Mouse (Mus musculus) testis, adult 2 months (tissue): ENCODE measurements at regions not wholly inside any gene's neighbourhood (a gene's known extent, or its start where the extent isn't known, plus 50 kb on each side); places are given as distances from the start of the nearest gene placed in this dataset.

Source experiments
- H3K27ac ChIP-seq: fragments of 200-500 bp; 2 replicates; pipeline ENCODE4 v1.5.1; 2012; ENCODE audit warnings: low read depth, low read length; ENCODE audit not compliant: control insufficient read depth, insufficient read depth
- H3K27me3 ChIP-seq: fragments of 200-500 bp; 2 replicates; pipeline ENCODE4 v1.6.1; 2012; ENCODE audit warnings: mild to moderate bottlenecking, low read length, moderate library complexity; ENCODE audit not compliant: control insufficient read depth, insufficient read depth
- H3K36me3 ChIP-seq: fragments of 200-500 bp; 2 replicates; pipeline ENCODE4 v1.6.1; 2012; ENCODE audit warnings: mild to moderate bottlenecking, low read length; ENCODE audit not compliant: control insufficient read depth, insufficient read depth
- H3K4me1 ChIP-seq: fragments of 200-500 bp; 2 replicates; pipeline ENCODE4 v1.6.1; 2012; ENCODE audit warnings: low read length; ENCODE audit not compliant: control insufficient read depth, insufficient read depth
- H3K4me3 ChIP-seq: fragments of 200-500 bp; 2 replicates; pipeline ENCODE4 v1.5.1; 2012; ENCODE audit warnings: low read depth, mild to moderate bottlenecking, low read length, moderate library complexity, mixed read lengths; ENCODE audit not compliant: control insufficient read depth
- CTCF ChIP-seq: fragments of 200-500 bp; IDR thresholded peaks from 2 replicates; pipeline ENCODE4 v1.5.1; 2012; ENCODE audit warnings: low read depth, mild to moderate bottlenecking, inconsistent platforms, low read length, moderate library complexity; ENCODE audit not compliant: control insufficient read depth, insufficient read depth, insufficient replicate concordance
- POLR2A ChIP-seq: fragments of 200-500 bp; IDR thresholded peaks from 2 replicates; pipeline ENCODE4 v1.6.1; 2012; ENCODE audit warnings: low read depth, mild to moderate bottlenecking, inconsistent platforms, low read length, moderate library complexity; ENCODE audit not compliant: control insufficient read depth

DNA sequence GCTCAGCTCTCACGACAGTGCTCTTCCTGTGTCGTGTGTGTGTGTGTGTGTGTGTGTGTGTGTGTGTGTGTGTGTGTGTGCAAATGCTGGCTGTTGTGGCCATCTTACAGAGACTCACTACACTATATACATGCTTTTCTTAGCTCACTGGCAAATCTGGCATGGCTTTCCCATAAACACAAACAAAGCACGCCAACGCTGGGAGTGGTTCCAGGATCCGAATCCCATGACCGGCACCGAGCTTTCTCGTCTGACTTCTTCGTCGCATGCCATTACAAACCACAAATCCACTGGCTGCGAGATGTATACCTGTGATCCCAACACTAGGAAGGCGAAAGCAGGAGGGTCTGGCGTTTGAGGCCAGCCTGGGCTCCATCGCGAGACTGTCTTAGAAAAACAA lies 74.1 kb downstream of the Fam43a start:
- H3K36me3 ChIP-seq = no peaks in the 10 kb centered on the region
- no peak overlapping the region for H3K4me3 ChIP-seq
- H3K4me1 ChIP-seq = no peaks in the 10 kb centered on the region
- no peak overlapping the region for H3K27ac ChIP-seq
- TF ChIP-seq POLR2A = no peak
- TF ChIP-seq CTCF = no peak
- H3K27me3 ChIP-seq = no peaks in the 10 kb centered on the region

DNA sequence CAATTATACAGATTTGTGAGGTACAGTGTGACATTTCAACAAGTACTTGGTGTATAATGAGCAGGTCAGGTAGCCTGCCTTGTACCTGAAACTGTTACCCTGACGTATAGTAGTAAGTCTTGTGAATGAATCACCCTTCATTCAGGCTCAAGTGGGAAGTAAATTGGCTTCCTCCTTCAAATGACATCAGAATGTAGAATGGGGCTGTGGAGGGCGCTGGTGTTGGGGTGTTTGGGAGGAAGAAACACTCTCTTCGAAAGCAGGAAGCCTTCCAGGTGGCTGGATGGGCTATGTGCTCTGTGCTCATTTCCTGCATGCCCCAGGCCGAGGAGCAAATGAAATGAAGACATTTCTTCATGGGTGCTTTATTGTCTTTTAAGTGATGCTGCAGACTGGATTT lies 76.3 kb downstream of the Fam43a start:
- H3K4me1 ChIP-seq = no peaks in the 10 kb centered on the region
- no peaks in the 10 kb centered on the region for H3K27me3 ChIP-seq
- H3K4me3 ChIP-seq = no peak overlapping the region
- no peak overlapping the region for H3K27ac ChIP-seq
- TF ChIP-seq CTCF (no peak), POLR2A (no peak)
- no peaks in the 10 kb centered on the region for H3K36me3 ChIP-seq

DNA sequence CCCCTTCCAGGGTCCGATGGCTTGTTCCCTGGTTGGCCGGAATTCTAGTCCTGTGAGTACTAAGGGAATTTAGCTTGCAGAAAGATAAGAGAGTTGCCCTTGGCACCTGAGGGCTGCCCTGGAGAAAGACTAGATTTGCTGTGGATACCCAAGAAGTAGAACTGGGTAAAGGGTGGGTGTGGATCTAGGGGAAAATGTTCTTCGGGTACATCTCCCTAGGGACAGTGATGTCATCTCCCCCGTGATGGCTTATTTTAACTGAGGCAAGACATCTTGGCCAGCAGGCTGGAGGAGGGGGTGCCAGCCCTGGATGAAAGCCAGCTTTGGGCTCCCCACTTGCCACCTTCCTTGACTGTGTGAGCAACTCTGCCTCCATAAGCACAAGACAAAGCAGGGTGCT lies 77.5 kb downstream of the Fam43a start:
- Histone ChIP-seq H3K27me3 (no peaks in the 10 kb centered on the region), H3K36me3 (no peaks in the 10 kb centered on the region), H3K27ac (no peak overlapping the region), H3K4me3 (no peak overlapping the region), H3K4me1 (no peaks in the 10 kb centered on the region)
- TF ChIP-seq CTCF (no peak), POLR2A (no peak)

DNA sequence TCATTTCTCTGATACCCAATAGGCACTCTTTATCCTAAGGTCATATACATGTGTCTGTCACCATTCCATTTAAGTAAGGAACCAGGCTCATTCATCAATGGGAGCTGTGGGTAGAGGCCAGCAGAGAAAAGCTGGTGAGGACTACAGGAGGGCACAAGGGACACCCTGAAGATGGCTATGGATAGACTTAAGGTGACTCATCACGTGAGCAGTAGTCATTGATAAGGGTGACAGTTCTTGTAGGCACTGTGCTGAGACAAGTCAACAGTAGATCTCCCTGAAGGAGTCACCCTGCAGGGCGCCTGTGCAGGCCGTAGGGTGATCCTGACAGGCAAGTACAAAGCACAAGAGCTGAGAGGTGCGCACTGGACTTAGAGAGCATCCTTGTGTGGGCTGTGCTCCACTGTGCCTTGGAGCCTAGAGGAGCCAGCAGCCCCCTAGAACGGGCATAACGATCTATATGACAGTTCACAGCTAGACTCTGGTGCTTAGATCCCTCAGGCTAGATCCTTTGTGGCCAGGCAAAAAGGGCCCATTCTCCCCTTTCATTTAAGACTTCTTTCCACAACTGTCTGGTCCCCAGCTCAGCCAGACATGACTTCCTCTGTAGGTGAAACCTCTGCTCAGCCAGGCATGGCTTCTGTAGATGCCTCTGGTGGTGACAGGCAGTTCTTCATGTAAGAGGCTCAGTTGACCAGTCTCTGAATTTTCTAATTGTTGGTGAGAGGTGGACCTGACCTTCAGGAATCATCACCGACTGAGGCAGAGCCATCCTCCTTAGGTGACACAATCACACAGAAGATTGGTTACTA lies 78.6 kb downstream of the Fam43a start:
- no peaks in the 10 kb centered on the region for H3K27me3 ChIP-seq
- H3K4me1 ChIP-seq = no peaks in the 10 kb centered on the region
- H3K4me3 ChIP-seq = no peak overlapping the region
- no peaks in the 10 kb centered on the region for H3K36me3 ChIP-seq
- no peak for TF ChIP-seq CTCF
- TF ChIP-seq POLR2A = no peak
- H3K27ac ChIP-seq = no peak overlapping the region

DNA sequence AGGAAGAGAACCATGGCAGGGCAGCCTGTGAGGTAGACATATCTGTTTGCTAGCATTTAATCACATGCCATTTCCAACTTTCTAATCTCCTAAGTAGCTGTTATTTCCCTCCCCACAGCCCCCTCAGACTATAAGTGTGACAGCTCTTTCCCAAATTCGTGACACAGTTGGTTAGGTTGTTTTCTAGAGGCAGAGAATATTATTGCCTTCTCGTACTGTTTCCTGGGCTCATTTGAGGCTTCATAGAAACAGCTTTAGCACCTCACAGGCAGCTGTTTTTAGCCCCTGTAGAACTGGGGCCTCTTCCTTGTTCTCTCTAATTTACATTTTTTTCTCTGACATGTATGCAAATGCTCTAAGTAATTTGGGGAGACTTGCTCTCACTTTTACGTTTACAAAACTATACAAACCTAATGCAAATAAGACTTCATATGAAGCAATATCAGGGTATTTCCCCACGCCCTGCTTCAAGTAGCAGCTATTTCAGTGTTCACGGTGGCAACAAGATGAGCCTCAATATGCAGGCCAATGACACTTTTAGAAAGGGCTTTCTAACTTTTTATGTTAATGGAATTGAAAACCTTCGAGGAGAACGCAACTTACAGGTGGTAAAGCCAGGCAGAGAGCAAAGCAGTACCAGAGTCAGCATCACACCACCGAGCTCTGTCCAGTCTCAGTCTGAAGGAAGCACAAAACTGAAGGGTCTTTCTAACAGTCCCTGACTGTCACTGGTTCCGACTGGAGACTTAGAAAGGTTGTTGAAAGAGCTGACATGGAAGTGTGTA lies 79.4 kb downstream of the Fam43a start:
- Histone ChIP-seq H3K27me3 (no peaks in the 10 kb centered on the region), H3K36me3 (no peaks in the 10 kb centered on the region), H3K4me3 (no peak overlapping the region), H3K4me1 (no peaks in the 10 kb centered on the region), H3K27ac (no peak overlapping the region)
- TF ChIP-seq CTCF (no peak), POLR2A (no peak)

DNA sequence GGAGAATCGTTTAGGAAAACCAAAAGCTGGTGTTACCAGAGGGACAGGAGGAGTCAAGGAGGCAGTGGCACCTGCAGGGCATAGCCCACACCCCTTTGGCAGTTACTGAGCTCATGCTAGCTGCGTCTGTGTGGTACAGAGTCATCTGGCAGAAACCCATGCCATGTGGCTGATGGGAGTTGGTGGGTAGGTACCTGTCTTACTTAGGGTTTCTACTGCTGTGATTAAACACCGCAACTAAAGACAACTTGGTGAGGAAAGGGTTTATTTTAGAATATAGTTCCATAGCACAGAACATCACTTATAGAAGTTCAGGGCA lies 79.9 kb downstream of the Fam43a start:
- Histone ChIP-seq H3K27ac (no peak overlapping the region), H3K36me3 (no peaks in the 10 kb centered on the region), H3K27me3 (no peaks in the 10 kb centered on the region), H3K4me3 (no peak overlapping the region), H3K4me1 (no peaks in the 10 kb centered on the region)
- no peak for TF ChIP-seq POLR2A
- TF ChIP-seq CTCF = no peak

DNA sequence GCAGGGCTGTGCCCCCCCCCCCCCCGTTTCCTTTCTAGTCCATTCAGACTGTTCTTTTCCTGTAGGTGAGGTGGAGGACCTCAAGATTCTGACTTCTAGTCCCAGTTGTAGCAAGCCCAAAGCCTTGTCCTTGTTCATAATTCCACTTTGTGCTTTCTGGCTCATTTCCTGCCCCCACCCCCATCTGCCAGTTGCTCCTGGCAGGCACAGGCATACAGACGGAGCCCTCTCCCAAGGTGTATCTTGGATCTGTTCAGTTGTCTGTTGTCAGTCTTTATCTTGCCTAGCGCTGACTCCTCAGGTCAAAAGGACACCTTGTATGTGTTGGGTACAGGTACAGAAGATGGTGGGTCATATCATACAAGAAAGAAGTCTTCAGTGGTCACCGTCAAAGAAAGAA lies 81.9 kb downstream of the Fam43a start:
- TF ChIP-seq POLR2A (no peak), CTCF (no peak)
- H3K27ac ChIP-seq = no peak overlapping the region
- H3K27me3 ChIP-seq = no peaks in the 10 kb centered on the region
- no peaks in the 10 kb centered on the region for H3K4me1 ChIP-seq
- no peaks in the 10 kb centered on the region for H3K36me3 ChIP-seq
- H3K4me3 ChIP-seq = no peak overlapping the region

DNA sequence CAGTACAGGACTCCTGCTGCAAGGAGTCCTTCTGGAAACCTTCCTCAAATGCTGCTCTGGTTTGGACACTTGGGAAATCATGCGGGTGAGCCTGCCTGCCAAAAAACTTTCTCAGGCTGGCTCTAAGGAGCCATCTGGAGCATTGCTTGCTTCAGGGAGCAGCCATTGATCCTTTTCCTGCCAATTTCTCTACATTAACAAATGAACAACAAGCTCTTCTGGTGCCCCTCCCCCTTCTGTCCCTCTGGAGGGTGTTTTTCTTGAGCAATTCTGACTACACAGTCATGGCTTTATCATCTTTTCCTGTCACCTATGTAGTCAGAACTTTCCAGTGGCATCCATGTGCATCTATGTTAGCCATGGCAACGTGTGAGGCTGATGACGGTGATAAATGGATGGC lies 84.5 kb downstream of the Fam43a start:
- Histone ChIP-seq H3K4me1 (no peaks in the 10 kb centered on the region; the same call in 1 of the 2 replicates), H3K4me3 (no peak overlapping the region), H3K36me3 (no peaks in the 10 kb centered on the region), H3K27ac (no peak overlapping the region), H3K27me3 (no peaks in the 10 kb centered on the region)
- TF ChIP-seq POLR2A = no peak
- no peak for TF ChIP-seq CTCF
